Mouse (Mus musculus): ENCODE measurements around the gene Bri3bp. TPM values are rescaled to one million over a fixed set of nuclear protein-coding genes. Genes with fewer than 3 reads are reported as not detected.

The Bri3bp gene
- polyA plus RNA-seq, 1 experiment from 2014 or later: 41.6 TPM

GRCm38 (mm10) chr5:125508006-125508405, 66.6 kb downstream of the Bri3bp start:
- no peak for ATAC-seq
- H3K27ac ChIP-seq (ENCODE audit: low read length): no peak overlapping the region
- 98% methylated on average over 9 of the region's 10 CpGs for WGBS
- no peak overlapping the region for H3K9ac ChIP-seq (ENCODE audit: low read depth, low read length)
- H3K4me1 ChIP-seq (ENCODE audit: control insufficient read depth, insufficient read depth, low read length): no peaks in the 10 kb centered on the region
- no peak overlapping the region for H3K4me3 ChIP-seq (ENCODE audit: low read depth, low read length)
- H3K9me3 ChIP-seq (replicated peaks; ENCODE audit: control insufficient read depth, low read length, poor library complexity, severe bottlenecking): no peaks in the 10 kb centered on the region
- H3K27me3 ChIP-seq (ENCODE audit: control insufficient read depth, insufficient read depth, low read depth, low read length): no peaks in the 10 kb centered on the region
- H3K36me3 ChIP-seq (ENCODE audit: control insufficient read depth, insufficient read depth, low read length): peaks cover 31% of the 10 kb centered on the region
- H3K4me2 ChIP-seq (ENCODE audit: low read length): no peak overlapping the region

GRCm38 (mm10) chr5:125509541-125509940, 68.2 kb downstream of the Bri3bp start:
- Histone ChIP-seq H3K36me3 (ENCODE audit: control insufficient read depth, insufficient read depth, low read length) (peaks cover 33% of the 10 kb centered on the region), H3K4me2 (ENCODE audit: low read length) (no peak overlapping the region), H3K27ac (ENCODE audit: low read length) (no peak overlapping the region), H3K4me1 (ENCODE audit: control insufficient read depth, insufficient read depth, low read length) (no peaks in the 10 kb centered on the region), H3K9ac (ENCODE audit: low read depth, low read length) (no peak overlapping the region), H3K4me3 (ENCODE audit: low read depth, low read length) (no peak overlapping the region), H3K27me3 (ENCODE audit: control insufficient read depth, insufficient read depth, low read depth, low read length) (no peaks in the 10 kb centered on the region), H3K9me3 (replicated peaks; ENCODE audit: control insufficient read depth, low read length, poor library complexity, severe bottlenecking) (no peaks in the 10 kb centered on the region)
- ATAC-seq: no peak
- 54% methylated on average over 5 of the region's 5 CpGs for WGBS

Small RNA genes lying within 50 kb of the gene (microRNA-seq; reads per million reads assigned to microRNA genes)
- gene Gm27551: not detected

Other genes with a start within 250 kb of the Bri3bp start
- 43.8 and 51.6 TPM in 2 replicates for gene Scarb1, start 100.5 kb upstream of the Bri3bp start, polyA plus RNA-seq (2015; fragmentation: Nextera tagmentation; extraction: Ambion mirVana)
- 0.30 and 0.51 TPM in 2 replicates for gene Gm10382, start 52.2 kb upstream of the Bri3bp start, polyA plus RNA-seq (2015; fragmentation: Nextera tagmentation; extraction: Ambion mirVana)
- 1,506 and 1,517 TPM in 2 replicates for gene Ubc, start 51.4 kb upstream of the Bri3bp start, polyA plus RNA-seq (2015; fragmentation: Nextera tagmentation; extraction: Ambion mirVana)
- 12.4 and 12.8 TPM in 2 replicates for gene Dhx37, start 7.4 kb upstream of the Bri3bp start, polyA plus RNA-seq (2015; fragmentation: Nextera tagmentation; extraction: Ambion mirVana)
- gene Aacs, start 34.2 kb downstream of the Bri3bp start, polyA plus RNA-seq (2015; fragmentation: Nextera tagmentation; extraction: Ambion mirVana): 100 and 125 TPM in 2 replicates
- gene Tmem132b, start 90.2 kb downstream of the Bri3bp start, polyA plus RNA-seq (2015; fragmentation: Nextera tagmentation; extraction: Ambion mirVana): 5.5 and 6.6 TPM in 2 replicates

Data from midbrain, embryonic 16.5 days (tissue).